Mouse (Mus musculus) embryonic facial prominence, embryonic 11.5 days (tissue): Measurements from ENCODE around the gene Vwc2l. TPM values are rescaled to one million over a fixed set of nuclear protein-coding genes. Genes with fewer than 3 reads are reported as not detected.

Experiments
- ATAC-seq: fragments of 200-750 bp; cut with Nextera tagmentation; replicated peaks from 2 replicates; pipeline ENCODE4 v1.8.0; 2017; ENCODE audit warnings: low read depth; ENCODE audit not compliant: insufficient number of reproducible peaks, low FRiP score, low TSS enrichment
- DNase-seq: peaks from one replicate; pipeline ENCODE4 v3.0.0-alpha.2; 2015; ENCODE audit warnings: low spot score
- H3K27ac ChIP-seq: fragments of 300-500 bp; sonication (generic); replicated peaks from 2 replicates; pipeline ENCODE4 v1.5.1; 2014; ENCODE audit warnings: mild to moderate bottlenecking, low read depth, low read length, control low read depth
- H3K27me3 ChIP-seq: fragments of 300-500 bp; sonication (generic); 2 replicates; pipeline ENCODE4 v1.6.1; 2014; ENCODE audit warnings: mild to moderate bottlenecking, low read length, moderate library complexity, mixed read lengths; ENCODE audit not compliant: control insufficient read depth, insufficient read depth
- H3K36me3 ChIP-seq: fragments of 300-500 bp; sonication (generic); replicated peaks from 2 replicates; pipeline ENCODE4 v1.6.1; 2014; ENCODE audit warnings: low read depth, mild to moderate bottlenecking, low read length, moderate library complexity, mixed read lengths; ENCODE audit not compliant: control insufficient read depth, insufficient read depth
- H3K4me1 ChIP-seq: fragments of 300-500 bp; sonication (generic); 2 replicates; pipeline ENCODE4 v1.6.1; 2014; ENCODE audit warnings: low read length, mixed read lengths; ENCODE audit not compliant: control insufficient read depth, insufficient read depth
- H3K4me2 ChIP-seq: fragments of 300-500 bp; sonication (generic); 2 replicates; pipeline ENCODE4 v1.6.1; 2014; ENCODE audit warnings: low read depth, mild to moderate bottlenecking, control low read depth, low read length, moderate library complexity
- H3K4me3 ChIP-seq: fragments of 300-500 bp; sonication (generic); 2 replicates; pipeline ENCODE4 v1.5.1; 2014; ENCODE audit warnings: low read depth, low read length, control low read depth
- H3K9ac ChIP-seq: fragments of 300-500 bp; sonication (generic); replicated peaks from 2 replicates; pipeline ENCODE4 v1.6.1; 2014; ENCODE audit warnings: mild to moderate bottlenecking, control low read depth, low read length
- H3K9me3 ChIP-seq: fragments of 300-500 bp; sonication (generic); replicated peaks from 2 replicates; pipeline ENCODE4 v1.6.1; 2016; ENCODE audit warnings: mild to moderate bottlenecking, low read length, inconsistent platforms, mixed read lengths; ENCODE audit not compliant: control insufficient read depth
- WGBS: fragments of 180-500 bp; shearing (Covaris S2); extraction: QIAGEN DNeasy Blood & Tissue Kit; methylation state at CpG from one replicate; pipeline ENCODE4 v1.1.7; 2014; 5-methylcytosine and 5-hydroxymethylcytosine counted together
- polyA plus RNA-seq: library from polyadenylated mRNA; unstranded; fragments of >200 nt; fragmentation: Nextera tagmentation; extraction: Ambion mirVana; gene quantifications from 2 replicates; pipeline ENCODE4 v1.2.1, GENCODE M21; 2014

Vwc2l gene
- polyA plus RNA-seq: 0.22 and 0.24 TPM in 2 replicates

DNA sequence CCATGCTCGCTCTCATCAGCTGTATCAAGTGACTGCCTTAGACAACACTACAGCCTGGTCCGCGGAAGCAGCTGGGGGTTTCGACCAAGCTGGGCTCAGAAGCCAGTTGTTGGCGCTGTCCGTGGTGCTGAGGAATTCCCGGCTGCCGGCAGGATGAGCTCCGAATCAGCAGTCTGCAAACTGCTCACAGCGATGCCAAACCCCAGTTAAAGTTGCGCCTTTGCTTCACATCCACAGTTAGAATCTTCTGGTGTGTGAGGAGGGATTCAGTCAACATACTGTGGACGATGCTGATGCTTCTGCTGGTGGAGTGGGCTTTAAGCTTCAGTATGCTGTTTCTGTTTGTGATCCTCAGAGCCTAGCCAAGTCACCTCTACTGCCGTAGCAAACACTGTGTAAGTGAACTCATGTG, at the start of gene Vwc2l:
TSS of gene Vwc2l (plus strand) at position 61 of the 412 bp plus-strand sequence.
- ATAC-seq: peak; percentile 70; the same call in 1 of the 2 replicates
- Histone ChIP-seq H3K27me3 (no peaks in the 10 kb centered on the region), H3K27ac (no peak within 1 kb of the TSS), H3K4me1 (no peaks in the 10 kb centered on the region), H3K9me3 (no peaks in the 10 kb centered on the region), H3K36me3 (no peaks in the 10 kb centered on the region), H3K4me3 (no peak within 1 kb of the TSS), H3K9ac (no peak within 1 kb of the TSS), H3K4me2 (no peak within 1 kb of the TSS)
- DNase-seq: peak; percentile 91
- WGBS: 10% methylated on average over 13 of the region's 13 CpGs

DNA sequence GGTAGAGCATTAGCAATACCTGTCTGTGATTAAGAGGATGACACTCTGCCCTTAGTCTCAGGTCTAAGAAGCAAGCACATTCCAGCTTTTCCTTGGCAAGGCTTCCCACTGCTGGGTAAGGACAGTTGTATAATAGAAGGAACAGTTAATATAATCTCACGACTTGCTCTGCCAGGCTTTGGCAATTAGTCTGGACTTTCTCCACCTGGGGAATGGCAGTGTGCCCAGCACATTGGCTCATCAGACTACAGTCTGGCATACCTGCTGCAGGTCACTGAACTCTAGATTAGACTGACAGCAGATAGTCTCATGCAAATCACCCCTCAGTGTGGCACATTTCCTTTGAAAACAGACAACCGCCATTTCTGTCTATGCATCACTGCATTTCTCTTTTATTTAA, 33.0 kb upstream of the Vwc2l start:
- WGBS: 82% methylated on average over 2 of the region's 2 CpGs
- Histone ChIP-seq H3K9ac (no peak overlapping the region), H3K27ac (no peak overlapping the region), H3K36me3 (no peaks in the 10 kb centered on the region), H3K27me3 (no peaks in the 10 kb centered on the region), H3K9me3 (no peaks in the 10 kb centered on the region), H3K4me3 (no peak overlapping the region), H3K4me2 (no peak overlapping the region), H3K4me1 (no peaks in the 10 kb centered on the region)
- DNase-seq: no peak
- no peak for ATAC-seq

DNA sequence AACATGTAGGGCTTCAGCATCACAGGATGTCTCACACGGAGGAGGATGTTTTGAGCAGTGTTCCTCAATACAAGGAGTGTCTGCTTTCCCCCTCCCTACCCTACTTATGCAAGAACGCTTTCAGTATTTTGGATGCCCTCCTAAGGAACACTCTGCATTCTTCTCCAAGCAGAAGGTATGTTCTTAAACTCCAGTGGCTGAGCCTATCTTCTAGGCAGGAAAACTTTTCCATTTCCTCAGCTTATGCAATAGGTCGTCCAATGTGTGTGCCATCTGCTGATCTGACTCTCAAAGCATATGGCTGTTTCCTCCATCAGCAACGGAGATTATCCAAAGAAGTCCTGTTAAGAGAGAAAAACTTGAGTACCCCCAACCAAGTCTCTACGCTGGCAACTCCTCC, 25.2 kb upstream of the Vwc2l start:
- DNase-seq: no peak
- no peak overlapping the region for H3K9ac ChIP-seq
- H3K27me3 ChIP-seq: no peaks in the 10 kb centered on the region
- no peak overlapping the region for H3K4me2 ChIP-seq
- H3K4me3 ChIP-seq: no peak overlapping the region
- no peak overlapping the region for H3K27ac ChIP-seq
- WGBS: 81% methylated on average over 5 of the region's 5 CpGs
- H3K9me3 ChIP-seq: no peaks in the 10 kb centered on the region
- H3K4me1 ChIP-seq: no peaks in the 10 kb centered on the region
- no peaks in the 10 kb centered on the region for H3K36me3 ChIP-seq
- ATAC-seq: no peak

GRCm38 (mm10) chr1:70703934-70704333, 21.6 kb upstream of the Vwc2l start:
- Histone ChIP-seq H3K4me2 (no peak overlapping the region), H3K27me3 (no peaks in the 10 kb centered on the region), H3K9me3 (no peaks in the 10 kb centered on the region), H3K36me3 (no peaks in the 10 kb centered on the region), H3K9ac (no peak overlapping the region), H3K4me3 (no peak overlapping the region), H3K27ac (no peak overlapping the region), H3K4me1 (no peaks in the 10 kb centered on the region)
- no peak for ATAC-seq
- no peak for DNase-seq
- 79% methylated on average over 3 of the region's 3 CpGs for WGBS

GRCm38 (mm10) chr1:70705821-70706220, 19.7 kb upstream of the Vwc2l start:
- no peaks in the 10 kb centered on the region for H3K27me3 ChIP-seq
- WGBS: 79% methylated on average over 3 of the region's 3 CpGs
- ATAC-seq (no peak), DNase-seq (no peak)
- no peaks in the 10 kb centered on the region for H3K4me1 ChIP-seq
- no peak overlapping the region for H3K4me2 ChIP-seq
- no peak overlapping the region for H3K27ac ChIP-seq
- H3K36me3 ChIP-seq: no peaks in the 10 kb centered on the region
- no peak overlapping the region for H3K4me3 ChIP-seq
- no peak overlapping the region for H3K9ac ChIP-seq
- no peaks in the 10 kb centered on the region for H3K9me3 ChIP-seq

GRCm38 (mm10) chr1:70725045-70725444, 470 bp upstream of the Vwc2l start:
- Histone ChIP-seq H3K27me3 (no peaks in the 10 kb centered on the region), H3K4me1 (no peaks in the 10 kb centered on the region), H3K9ac (no peak overlapping the region), H3K27ac (no peak overlapping the region), H3K4me3 (no peak overlapping the region), H3K36me3 (no peaks in the 10 kb centered on the region), H3K4me2 (no peak overlapping the region), H3K9me3 (no peaks in the 10 kb centered on the region)
- no peak for ATAC-seq
- 70% methylated on average over 5 of the region's 5 CpGs for WGBS
- DNase-seq: no peak

DNA sequence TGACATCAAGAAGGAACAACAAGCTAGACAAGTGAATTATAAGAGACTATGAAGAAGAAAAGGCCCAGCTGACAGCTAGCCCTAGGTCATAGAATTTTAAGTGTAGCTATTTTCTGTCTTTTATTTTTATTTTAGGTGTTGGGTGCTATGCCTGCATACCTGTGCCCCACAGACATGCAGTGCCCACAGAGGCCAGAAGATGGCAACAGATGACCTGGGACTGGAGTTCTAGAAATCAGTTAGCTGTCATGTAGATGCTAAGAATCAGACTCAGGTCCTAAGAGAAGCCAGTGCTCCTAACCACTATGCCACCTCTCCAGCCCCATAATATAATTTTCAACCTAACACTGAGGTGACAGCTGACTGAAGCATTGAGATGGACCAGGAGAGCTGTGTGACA, 61.6 kb downstream of the Vwc2l start:
- Histone ChIP-seq H3K4me2 (no peak overlapping the region), H3K9ac (no peak overlapping the region), H3K36me3 (no peaks in the 10 kb centered on the region), H3K27ac (no peak overlapping the region), H3K9me3 (no peaks in the 10 kb centered on the region), H3K27me3 (no peaks in the 10 kb centered on the region), H3K4me1 (no peaks in the 10 kb centered on the region), H3K4me3 (no peak overlapping the region)
- no peak for DNase-seq
- ATAC-seq: no peak

GRCm38 (mm10) chr1:70791636-70792035, 66.1 kb downstream of the Vwc2l start:
- WGBS: 89% methylated on average over 5 of the region's 5 CpGs
- H3K9ac ChIP-seq: no peak overlapping the region
- DNase-seq (no peak), ATAC-seq (no peak)
- no peaks in the 10 kb centered on the region for H3K27me3 ChIP-seq
- no peaks in the 10 kb centered on the region for H3K9me3 ChIP-seq
- H3K27ac ChIP-seq: no peak overlapping the region
- no peaks in the 10 kb centered on the region for H3K4me1 ChIP-seq
- no peak overlapping the region for H3K4me3 ChIP-seq
- no peak overlapping the region for H3K4me2 ChIP-seq
- no peaks in the 10 kb centered on the region for H3K36me3 ChIP-seq
